Mouse (Mus musculus): ENCODE measurements at regions not wholly inside any gene's neighbourhood (a gene's known extent, or its start where the extent isn't known, plus 50 kb on each side); places are given as distances from the start of the nearest gene placed in this dataset.
A peak's percentile ranks its signal among the peaks of the same experiment; 100 is the strongest.

DNA sequence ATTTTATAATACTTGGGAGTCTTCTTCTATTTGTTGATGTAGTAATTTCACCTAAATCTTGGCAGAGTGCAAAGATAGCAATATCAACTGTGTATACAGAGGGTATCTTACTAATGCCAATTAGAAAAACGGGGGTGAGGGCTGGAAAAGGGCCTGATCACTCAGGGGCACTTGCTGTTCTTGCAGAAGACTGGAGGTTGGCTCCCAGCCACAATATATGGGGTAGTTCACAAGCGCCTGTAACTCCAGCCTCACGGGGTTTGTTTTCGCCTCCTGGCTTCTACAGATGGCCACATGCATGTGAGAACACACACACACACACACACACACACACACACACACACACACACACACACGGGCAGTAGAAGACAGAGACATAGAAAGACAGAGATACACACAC is 185.7 kb downstream of the Plk2 start:
- DNase-seq (ENCODE audit: low spot score in 2 of 2) = no peak

DNA sequence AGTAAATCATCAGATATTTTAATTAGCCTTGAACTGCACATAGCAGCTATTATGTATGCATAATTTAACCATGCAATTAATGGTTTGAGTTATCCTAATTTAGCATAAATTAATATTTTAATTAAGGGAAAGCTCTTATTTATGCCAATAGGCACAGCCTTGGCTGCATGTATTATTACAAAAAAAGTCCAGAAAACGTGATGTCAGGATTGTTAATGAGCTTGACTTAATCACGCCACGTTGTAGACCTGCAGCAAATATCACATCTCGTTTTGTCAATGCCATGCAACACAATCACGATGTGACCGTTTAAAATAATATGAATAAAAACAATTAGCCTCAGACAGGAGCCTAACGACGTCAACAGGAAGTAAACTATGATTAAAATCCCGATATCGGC is 189.9 kb downstream of the Plk2 start:
- DNase-seq (ENCODE audit: low spot score in 2 of 2) = no peak

DNA sequence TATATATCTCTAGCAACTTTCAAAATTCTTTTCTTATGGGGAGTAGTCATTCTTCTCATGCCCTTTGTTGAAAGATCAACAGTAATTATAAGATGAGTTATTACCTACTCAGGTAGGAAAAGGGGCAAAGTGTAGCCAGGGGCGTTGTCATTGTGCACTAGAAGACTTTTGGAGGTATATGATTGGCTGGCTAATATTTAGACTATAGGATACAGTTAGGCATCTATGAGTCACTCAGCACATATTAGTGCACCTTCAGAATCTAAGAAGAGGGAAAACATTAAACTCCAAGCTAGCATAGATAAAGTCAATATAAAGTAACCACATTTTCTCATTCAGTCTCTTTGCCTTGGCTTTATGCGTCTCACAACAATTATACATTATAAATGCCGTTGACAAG is 199.8 kb downstream of the Plk2 start:
- no peak for DNase-seq (ENCODE audit: low spot score in 2 of 2)

DNA sequence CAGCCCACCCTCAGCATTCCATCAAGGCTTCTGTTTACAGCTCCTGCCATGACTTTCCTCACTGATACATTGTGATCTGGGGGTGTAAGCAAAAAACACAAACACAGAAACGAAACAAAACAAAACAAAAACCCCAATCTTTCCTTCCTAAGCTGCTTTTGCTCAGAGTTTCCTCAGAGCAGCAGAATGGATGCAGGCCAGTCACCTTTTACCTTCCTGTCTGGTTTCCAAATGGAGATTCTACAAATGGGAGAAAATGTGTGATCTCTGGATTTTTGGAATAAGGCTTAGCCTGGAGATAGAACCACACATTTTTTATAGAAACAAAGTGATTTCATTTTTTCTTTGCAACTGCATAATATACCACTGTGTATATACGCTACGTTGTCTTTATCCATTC is 204.8 kb downstream of the Plk2 start:
- DNase-seq (ENCODE audit: low spot score in 2 of 2) = no peak

DNA sequence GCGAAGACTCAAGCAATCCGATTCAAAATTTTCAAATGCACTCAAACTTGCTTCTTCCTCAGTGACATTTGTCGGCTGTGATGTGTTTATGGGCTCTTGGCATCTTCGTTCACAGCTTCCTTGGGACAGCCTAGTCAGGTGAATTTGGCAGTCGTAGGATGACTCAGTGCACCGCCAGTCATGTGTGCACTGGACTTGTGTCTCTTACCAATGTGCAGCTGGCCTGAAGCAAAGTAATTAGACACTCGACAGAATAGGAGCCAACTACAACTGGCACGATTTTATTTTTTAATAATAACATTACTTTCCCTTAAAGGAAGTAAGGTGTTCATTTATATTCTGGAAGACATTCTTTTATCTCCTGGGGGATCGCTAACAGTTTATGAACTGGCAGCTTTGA is 205.5 kb downstream of the Plk2 start:
- no peak for DNase-seq (ENCODE audit: low spot score in 2 of 2)

DNA sequence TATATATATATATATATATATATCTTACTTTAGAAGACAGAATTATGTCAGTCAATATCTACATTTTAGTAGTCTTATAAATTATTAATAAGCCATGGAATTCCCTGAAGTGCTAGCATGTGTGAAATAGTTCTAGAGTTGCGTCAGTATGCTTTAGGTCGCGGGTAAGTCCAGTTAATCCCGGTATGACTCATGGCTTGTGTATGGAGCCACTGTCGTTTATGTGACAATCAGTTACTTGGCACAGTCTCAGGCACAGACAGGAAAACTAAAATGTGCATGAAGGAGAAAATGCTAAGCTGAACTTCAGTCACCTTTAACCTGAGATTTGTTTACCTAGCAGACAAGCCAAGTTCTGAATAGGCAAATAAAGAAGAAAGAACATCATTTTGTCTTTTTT is 206.5 kb downstream of the Plk2 start:
- no peak for DNase-seq (ENCODE audit: low spot score in 2 of 2)

DNA sequence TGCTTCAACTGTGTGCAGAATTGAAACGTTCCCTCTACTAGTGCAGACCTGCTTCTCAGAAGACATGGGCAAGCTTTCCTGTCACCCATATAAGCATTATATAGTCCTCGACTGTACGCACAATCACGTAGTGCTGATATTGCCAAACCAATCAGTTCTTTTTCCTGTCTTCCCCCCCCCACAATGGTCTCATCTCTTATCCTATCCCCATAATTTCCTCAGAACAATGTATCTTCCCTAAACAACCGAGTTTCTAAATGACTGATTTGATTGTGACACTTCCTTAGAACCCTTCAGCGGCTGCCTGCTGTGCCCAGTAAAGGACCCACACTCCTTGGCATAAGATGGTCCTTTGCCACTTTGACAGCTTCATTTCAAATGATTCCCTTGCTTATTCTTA is 207.0 kb downstream of the Plk2 start:
- peak in 1 of 2 experiments; percentile 41 for DNase-seq (ENCODE audit: low spot score in 2 of 2)

DNA sequence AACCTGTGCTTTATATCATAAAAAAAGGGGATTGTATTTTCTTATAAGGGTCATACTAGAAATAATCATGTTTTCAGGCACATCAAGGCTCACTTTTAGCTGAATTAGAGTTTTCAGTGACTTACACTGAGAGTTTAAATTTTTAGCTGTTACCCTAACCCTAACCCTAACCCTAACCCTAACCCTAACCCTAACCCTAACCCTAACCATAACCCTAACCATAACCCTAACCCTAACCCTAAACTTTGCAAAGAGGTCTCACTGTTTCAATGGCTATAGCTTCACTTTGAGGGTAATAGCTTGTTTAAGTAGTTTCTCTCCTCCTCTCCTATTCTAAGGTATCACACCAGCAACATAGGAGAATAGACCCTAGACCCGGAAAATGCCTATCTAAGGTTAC is 208.0 kb downstream of the Plk2 start:
- no peak for DNase-seq (ENCODE audit: low spot score in 2 of 2)

DNA sequence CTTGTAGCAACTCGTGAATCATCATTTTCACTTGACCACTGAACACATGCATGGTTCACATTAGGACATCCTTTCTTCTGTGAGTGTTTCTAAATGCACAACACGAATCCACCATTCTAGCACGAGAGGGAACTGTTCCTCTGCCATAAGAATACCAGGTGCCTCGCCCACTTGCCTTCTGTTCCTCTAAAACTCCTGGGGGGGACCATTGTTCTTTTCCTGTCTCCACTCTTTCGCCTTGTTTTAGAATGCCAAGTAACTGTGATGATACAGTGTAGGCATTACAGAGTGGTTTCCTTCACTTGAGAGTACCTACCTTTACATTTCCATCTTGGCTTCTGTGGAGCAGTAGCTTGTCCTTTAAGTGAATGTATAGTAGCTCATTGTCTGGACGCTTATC is 224.2 kb downstream of the Plk2 start:
- no peak for DNase-seq (ENCODE audit: low spot score in 2 of 2)

DNA sequence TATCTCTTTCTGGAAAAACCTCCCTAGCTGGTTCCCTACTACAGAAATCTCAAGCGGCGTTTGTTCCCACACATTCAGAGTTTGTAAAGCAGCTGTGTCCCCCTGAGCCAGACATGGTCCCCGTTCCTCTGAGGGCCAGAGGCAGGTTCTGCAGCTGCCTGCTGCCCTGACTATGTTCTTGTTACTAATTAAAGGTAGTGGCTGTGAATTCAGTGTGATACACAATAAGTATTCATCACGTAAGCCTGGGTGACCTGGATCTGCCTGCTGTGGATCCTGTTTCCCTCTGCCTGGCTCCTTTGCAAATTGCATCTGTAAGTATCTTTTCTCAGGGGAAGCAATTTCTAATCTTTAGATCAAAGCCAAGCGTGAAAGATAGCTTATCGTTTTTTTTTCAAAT is 232.3 kb downstream of the Plk2 start:
- no peak for DNase-seq (ENCODE audit: low spot score in 2 of 2)

DNA sequence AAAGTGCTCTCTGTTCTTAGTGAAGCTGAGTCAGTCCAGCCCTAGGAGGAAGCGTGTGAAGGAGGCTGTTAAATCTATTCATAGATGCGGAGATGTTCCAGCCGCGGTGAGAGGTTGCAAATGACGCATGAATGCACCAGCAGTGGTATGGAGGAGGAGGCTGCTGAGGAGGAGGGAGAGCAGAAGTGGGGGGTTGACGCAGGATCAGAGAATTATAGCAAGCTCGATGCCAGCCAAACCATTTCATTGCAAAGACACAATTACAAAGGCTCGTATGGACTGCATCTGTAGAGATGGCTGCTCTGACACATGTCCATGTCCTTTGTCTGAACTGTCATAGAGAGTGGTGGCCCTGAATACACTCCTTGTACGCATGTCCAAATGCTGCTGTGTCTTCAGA is 232.9 kb downstream of the Plk2 start:
- DNase-seq (ENCODE audit: low spot score in 2 of 2) = no peak

DNA sequence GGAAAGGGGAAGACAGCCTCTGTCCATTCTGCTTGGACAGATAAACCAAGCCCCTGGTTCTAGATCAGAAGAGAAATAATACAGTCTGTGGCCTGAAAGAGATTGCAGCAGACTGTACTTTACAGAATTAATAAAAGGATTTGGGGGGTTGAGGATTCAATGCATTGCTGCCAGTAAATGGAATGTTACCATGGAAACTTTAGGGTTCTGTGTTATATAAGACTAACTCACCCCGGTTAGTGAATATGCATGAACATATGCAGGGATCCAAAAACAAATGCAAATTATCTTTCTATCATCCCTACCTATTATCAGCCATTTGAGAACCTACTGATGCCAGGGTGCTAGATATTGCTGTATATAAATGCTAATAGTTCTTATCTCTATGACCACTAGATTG is 233.4 kb downstream of the Plk2 start:
- no peak for DNase-seq (ENCODE audit: low spot score in 2 of 2)

DNA sequence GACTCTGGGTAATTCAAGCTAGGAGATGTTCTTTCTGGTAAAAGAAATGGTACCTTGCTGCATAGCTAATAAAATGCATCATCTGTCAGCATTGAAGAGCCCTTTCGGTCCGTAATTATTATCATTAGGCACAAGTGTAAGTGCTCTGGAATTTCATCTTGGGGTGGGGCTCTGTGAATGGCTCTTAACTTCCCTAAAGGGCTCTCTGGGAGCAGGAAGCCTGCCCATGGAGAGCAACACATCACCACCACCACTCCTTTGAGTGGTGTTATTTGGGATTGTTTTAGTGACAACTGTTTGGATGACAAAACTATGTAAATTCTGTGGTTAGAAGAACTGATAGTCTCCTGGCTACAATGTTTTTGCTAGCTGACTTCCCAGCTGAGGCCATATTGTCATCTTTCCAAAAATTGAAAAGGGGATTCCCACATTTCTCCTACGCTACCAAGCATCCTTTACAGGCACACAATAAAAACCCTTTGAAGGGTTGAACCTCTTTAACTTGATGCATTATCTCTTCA is 238.5 kb downstream of the Plk2 start:
- DNase-seq (ENCODE audit: low spot score in 2 of 2) = no peak

DNA sequence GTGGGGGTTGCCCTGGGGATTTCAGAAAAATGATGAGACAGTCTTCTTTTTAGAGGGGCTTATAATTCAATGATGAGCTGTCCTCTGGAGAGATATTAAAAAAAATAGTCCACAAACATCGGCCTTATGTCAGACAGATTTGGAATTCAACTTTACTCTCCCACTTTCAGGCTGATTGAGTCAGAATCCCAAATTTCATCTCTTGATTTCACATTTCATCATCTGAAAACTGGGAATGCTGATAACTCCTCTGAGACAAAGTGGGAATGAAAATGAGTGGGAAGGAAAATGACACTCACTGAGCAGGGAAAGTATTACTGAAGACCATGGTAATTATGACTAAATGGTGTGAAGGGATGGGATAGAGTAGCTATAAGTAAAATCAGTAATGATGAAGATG is 239.1 kb downstream of the Plk2 start:
- no peak for DNase-seq (ENCODE audit: low spot score in 2 of 2)

DNA sequence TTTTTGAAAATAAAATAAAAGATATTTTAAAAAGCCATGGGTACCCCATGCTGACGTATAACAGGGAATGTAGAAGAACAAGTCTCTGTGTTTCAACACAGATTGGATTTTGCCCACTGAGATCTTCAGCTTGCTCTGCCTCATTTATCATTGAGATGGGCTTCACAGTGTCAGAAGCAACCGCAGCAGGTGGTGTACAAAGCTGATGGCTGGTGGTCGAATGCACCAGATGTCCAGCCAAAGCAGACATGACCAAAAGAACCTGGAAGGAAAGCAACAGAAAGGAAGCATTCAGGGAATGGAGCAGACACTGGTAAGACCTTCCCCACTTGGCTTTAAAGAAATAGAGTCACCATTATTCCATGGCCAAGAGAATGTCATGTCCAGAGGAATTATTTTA is 247.9 kb downstream of the Plk2 start:
- no peak for DNase-seq (ENCODE audit: low spot score in 2 of 2)

DNA sequence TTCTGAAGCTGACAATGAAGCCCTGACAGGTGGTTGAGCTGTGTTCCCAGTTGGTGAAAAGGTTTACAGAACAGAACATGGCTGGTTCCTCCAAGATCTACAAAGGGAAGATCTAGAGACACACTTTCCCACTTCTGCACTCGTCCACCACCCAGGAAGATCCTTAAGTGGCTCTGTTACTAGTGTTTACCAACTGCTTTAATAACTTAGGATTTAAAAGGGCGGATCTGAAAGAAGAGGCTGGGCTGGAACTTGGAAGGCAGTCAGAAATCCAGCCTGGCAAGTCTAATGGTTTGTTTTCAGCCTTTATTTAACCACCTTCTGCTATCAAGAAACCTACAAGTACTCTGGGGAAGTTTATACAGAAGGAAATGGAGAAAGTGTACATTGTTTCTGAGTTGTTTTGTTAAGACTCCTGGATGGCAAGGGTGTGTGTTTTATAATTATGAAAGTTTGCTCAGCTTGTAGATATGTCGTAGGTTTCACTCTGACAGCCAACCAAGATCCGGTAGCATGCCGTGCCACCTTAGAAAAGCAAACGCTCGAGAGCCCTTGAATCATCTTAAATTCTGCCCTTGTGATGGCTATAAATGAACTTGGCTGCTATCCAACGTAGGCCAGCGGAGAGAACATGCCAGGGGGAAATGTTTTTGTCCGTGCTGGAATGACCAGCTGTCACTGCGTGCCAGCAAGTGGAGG is 248.5 kb downstream of the Plk2 start:
- DNase-seq (ENCODE audit: low spot score in 2 of 2) = peak; percentile 49 to 68

DNA sequence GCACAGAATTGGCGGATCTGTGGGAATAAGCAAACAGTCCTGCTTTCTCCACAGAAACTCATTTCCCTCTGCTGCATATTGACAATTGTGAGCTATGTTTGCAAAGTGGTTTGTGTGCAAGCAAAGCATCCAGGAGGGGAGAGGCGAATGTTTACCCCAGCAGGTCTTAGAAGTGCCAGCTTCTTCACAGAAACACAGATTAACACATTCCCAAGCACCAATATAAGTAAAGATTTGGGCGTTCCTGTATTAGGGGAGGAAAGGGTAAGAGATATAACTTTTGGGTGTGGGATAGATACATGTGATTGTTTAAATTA is 249.0 kb downstream of the Plk2 start:
- DNase-seq (ENCODE audit: low spot score in 2 of 2) = no peak

DNA sequence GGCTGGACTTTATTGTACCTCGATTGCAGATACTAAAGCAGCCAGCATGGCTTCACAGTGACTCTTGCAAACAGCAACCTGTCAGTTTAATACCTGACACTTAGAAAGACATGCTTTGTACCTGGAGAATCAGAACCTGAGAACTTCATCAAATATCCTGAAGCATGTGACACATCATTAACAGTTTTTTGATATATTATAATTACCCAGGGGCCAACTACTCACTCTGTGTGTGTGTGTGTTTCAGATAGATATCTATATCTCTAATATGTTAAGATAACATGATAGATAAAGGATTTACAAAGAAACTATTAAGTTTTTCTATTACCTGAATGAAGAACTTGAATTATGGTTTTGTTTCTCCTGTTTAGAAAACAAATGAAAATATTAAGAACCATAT is 254.5 kb downstream of the Plk2 start:
- no peak for DNase-seq (ENCODE audit: low spot score in 2 of 2)

DNA sequence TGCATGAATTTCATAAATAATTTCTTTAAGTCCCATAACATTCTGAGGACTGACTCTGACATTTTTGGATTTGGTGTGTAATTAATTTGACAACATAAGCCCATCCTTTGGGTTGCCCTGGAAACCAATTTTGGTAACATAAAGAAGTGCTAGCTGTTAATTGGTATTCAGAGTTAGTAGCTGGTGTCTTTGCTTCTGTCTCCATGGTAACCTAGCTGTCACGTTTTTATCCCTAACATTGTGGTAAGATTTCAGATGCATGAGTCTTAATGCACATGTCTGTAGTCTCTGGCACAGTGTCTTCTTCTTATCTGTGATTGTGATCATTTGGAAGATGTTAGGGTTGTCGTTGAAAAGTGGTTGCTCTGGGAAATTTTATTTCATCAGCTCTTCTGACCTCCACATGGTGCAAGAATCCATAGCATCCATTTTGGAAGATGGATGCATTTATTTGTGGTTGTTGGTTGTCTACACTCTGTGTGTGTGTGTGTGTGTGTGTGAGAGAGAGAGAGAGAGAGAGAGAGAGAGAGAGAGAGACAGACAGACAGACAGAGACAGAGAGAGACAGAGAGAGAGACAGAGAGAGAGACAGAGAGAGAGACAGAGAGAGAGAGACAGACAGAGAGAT is 255.1 kb downstream of the Plk2 start:
- no peak for DNase-seq (ENCODE audit: low spot score in 2 of 2)

DNA sequence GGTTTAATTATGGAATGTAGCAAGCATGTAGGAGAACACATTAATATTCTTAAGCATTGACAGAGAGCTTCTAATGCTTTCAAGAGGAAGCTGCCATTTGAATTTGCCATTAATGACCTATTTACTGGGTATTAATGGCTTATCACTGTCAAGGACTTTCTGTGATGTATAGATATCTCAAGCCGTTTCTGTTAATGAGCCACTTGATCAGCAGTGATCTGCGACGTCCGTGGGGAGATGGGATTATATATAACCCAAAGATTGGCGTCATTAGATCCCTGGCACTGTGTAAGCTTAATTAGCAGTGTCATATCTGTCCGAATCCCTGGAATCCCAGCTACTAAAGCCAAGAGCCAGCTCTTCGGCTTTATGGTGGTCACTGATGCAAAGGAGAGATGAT is 257.4 kb downstream of the Plk2 start:
- DNase-seq (ENCODE audit: low spot score in 2 of 2) = no peak

DNA sequence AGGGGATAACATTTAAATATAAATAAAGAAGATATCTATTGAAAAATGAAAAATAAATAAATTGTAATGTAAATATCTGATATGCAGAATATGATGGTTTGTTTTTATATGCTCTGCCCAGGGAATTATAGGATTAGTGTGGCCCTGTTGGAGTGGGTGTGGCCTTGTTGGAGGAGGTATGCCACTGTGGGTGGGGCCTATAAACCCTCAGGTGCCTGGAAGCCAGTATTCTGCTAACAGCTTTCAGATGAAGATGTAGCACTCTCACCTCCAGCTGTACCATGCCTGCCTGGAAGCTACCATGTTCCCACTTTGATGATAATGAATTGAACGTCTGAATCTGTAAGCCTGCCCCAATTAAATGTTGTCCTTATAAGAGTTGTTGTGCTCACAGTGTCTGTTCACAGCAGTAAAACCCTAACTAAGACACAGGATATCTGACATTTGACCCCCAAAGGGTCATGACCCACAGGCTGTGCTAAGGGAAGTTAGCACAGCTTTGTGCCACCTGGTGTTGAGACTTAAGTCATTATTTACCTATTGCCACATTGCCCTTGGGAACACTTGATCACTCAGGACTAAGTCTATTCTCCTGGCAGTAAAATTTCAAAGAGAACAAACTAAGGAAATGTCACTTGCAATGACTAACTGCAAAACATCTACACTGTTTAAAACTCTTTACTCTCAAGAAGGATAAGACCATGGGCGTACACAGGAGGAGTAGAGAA is 270.4 kb downstream of the Plk2 start:
- DNase-seq (ENCODE audit: low spot score in 2 of 2) = no peak

DNA sequence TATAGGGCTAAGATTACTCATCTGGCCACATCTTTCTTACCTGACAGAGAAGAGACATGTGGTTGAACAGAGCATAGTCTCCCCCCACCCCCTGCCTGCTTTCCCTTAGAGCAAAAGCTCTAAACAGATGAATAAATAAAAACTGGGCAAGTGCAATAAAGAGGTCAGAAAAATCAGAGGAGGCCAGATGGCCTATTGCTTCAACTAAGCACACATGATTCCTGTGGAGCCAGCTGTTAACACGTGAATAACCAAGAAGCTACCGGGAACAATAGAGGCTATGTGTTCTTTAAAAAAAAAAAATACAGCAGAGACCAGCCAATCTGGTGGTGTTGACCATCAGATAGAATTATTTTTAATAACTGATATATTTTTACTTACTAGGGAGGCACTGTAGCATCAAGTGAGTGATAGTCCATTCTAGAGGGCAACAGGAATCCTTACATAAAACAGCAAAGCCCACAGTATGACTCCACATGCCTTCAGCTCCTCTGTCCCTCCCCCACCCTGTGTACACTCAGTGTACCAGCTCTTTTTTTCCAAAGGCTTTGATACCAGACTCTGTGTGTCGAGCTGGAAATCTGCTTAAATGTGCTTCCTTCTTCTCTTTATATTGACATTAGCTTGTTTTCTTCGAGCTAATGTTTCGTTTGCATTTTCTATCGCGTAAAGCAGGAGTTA is 272.6 kb downstream of the Plk2 start:
- no peak for DNase-seq (ENCODE audit: low spot score in 2 of 2)

DNA sequence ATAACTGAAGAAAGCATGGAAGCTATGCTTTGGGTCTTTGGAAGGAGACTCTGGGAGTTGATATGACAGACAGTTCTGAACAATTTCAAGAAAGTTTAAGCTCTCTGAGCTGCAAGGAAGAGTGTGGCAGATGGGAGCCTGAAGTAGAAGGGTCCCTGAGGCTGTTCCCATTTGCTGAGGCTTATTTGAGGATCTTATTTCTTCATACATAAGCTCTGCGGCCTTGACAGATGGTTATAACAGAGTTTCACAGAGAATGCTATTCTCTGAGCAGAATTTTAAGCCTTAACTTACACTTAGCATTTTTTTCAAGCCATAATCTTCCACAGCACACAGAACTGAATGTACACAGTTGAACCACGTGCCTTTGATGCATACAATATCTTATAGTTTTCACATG is 278.7 kb downstream of the Plk2 start:
- no peak for DNase-seq (ENCODE audit: low spot score in 2 of 2)
